Mouse (Mus musculus): ENCODE results near the gene Prdm1.
A peak's percentile ranks its signal among the peaks of the same experiment; 100 is the strongest.

The Prdm1 gene

DNA sequence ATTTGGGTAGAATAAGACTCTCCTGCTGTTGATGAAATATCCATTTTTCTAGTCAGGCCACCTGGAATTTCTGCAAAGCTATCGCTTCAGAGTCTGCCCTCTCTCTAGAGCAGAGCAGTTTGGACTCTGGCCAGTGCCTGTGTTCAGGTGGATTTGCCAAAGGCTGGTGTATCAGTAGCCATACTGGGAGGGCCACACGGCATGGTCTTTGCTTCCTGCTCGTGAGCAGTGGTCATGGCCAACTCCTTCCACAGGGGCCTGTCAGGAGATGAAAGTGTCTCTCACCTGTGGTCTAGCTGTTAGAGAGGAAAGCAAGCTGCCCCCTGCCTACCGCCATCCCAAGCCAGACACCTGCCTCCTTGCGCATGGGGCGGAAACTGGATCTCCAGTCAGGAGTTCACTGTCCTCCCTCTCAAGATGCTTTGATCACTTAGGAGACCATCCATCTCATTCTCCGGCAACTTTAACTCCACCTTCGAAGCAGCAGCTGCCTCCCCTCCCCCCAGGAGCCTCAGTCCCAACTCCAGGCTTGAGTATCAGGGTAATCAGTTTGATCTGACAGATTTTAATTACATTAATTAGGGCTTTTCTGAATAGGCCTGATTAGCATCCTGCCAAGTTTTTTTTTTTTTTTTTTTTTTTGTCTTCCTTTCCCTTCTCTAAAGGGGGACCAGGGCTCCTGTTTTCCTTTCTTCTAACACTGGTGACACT, 35.3 kb downstream of the Prdm1 start:
- no peak for DNase-seq (ENCODE audit: low read depth, low spot score)

DNA sequence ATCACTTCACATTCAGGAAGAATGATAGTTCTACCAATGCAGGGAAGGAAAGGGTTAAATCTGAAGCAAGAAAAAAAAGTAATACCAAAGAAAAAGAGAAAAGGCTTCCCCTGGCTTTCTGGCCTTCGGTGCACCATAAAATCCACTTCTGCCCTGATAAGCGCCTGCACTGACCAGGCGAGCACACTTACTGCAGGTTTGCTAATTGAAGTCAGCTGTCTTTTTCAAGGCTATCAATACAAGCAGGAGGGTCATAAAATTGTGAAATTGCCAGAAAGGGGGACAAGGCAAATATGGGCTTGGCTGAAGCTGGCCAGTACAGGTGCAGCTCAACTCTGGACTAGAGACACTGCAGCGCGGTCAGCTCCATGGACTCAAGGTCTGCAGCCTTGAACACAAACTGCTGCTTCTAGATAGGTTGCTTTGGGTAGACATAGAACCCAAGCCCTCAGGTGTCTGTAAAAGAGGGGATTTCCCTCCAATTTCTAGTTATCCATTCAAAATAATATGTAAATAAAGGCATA, 37.3 kb downstream of the Prdm1 start:
- no peak for DNase-seq (ENCODE audit: low read depth, low spot score)

DNA sequence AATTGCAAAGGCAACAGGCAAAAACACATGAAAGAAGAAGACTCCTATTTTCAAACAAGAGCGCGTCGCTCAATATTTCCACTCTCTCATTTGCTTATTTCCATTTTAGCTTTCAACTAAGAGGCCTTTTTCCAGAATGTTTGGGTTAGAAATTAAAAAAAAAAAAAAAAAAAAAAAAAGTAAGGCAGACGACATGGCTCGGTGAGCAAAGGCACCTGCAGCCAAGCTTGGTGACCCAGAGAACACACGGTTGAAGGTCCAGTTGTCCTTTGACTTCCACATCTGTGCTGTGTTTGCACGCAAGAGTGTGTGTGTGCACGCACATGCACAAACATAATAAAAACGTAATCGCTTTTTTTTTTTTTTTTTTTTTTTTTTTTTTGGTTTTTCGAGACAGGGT, 41.2 kb downstream of the Prdm1 start:
- DNase-seq (ENCODE audit: low read depth, low spot score): no peak

DNA sequence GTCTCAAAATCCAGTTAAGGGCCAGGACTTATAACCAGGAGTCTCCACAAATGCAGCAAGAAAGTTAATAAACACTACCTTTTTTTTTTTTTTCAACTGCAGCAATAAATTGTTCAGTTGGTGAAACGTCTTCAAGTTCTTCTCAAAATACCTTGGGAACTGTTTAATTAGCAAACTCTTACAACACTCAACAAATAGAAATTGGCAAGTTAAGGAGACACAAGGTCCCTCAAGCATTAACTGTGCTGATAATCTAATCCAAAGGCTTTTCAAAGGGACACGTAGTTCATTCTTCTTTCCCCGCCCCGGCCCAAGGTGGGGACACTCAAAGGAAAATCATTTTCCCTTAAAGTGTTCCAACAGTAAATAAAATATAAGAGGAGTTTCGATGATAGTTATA, 44.2 kb downstream of the Prdm1 start:
- no peak for DNase-seq (ENCODE audit: low read depth, low spot score)

DNA sequence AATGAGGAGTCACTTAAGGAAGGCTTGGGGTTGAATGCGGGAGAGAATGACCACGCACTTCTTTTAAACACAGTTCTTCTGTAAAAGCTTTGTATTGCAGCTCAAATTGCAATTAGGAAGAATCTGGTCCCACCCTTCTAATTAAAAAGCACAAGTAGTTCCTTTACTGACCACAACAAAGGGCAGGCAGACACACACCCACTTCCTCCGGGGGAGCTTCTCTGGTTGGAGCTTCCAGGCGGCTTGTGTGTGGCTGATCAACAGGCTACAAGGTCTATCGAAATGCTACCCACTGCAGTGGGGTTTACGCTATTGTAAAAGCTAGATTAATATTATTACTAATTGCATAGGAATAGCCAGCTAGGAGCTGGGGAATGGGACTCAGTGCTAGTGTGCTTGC, 45.2 kb downstream of the Prdm1 start:
- DNase-seq (ENCODE audit: low read depth, low spot score): no peak

DNA sequence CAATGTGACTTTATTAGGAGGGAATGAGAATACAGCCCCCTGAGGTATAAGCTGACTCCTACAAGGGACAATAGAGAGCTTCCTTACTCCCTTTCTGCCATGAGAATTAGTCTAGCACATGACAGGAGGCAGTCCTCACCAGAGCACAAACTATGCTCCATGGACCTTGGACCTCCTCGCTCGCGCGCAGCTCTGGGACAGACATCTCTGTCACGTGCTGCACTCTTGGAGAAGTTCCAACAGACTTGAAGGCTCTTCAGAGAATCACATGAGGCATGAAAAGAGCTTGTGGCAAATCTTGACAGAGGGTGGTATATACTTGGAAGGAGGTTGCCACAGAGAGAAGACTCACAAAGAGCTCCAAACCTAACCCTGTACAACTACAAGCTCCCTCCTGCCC, 46.9 kb downstream of the Prdm1 start:
- no peak for DNase-seq (ENCODE audit: low read depth, low spot score)

DNA sequence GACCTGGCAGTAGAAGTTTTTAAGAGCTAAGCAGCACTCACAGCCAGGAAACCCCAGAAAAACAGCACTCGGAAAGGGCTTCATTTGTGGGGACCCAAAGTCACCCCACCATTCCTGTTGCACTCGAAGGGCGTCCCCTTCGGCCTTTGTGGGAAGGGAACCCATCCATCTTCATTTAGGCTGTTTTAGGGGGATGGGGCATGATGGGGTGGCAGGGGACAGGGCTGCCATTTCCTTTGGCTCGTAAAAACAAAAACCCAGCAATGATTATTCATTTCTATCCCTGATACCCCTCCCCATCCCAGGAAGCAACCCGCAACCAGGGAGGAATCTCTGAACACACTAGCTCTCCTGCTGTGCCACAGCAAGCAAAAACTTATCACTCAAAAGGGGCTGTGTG, 49.0 kb downstream of the Prdm1 start:
- no peak for DNase-seq (ENCODE audit: low read depth, low spot score)

DNA sequence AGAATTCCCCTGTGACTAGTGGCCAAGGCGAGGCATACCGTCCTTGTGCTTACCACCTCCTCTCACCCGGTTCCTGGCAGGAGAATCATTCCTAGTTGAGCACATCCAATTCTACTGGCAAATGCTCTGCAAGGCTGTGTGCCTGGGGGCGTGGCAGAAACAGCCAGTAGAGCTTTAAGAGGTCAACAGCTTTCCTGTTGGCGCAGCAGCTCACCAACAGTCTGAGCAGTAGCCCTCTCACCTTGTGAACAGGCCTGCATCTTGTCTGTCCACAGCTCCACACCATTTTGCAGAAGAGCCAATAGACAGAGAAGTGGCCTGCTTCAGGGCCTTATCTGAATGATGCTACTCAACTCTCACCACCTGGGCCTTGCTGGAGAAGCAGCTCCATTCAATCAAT, 50.2 kb downstream of the Prdm1 start:
- no peak for DNase-seq (ENCODE audit: low read depth, low spot score)

DNA sequence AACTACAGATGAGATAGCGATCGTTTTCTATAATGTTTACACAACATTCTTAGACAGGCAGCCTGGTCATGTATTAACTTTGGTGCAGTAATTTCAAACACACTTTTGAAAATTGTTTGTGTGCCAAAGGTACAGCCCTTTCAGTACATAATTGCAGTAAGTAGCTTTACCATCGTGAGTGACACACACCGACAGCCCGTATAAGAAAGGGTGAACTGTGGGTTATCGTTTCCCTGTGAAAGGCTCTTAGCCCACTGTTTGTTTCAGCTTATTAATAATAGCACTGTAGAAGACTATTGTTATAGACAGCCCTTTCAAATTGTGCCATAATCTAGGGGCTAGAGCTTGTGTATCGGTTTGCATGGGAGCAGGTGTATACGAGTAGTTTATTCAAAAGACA, 51.1 kb downstream of the Prdm1 start:
- DNase-seq (ENCODE audit: low read depth, low spot score): no peak

DNA sequence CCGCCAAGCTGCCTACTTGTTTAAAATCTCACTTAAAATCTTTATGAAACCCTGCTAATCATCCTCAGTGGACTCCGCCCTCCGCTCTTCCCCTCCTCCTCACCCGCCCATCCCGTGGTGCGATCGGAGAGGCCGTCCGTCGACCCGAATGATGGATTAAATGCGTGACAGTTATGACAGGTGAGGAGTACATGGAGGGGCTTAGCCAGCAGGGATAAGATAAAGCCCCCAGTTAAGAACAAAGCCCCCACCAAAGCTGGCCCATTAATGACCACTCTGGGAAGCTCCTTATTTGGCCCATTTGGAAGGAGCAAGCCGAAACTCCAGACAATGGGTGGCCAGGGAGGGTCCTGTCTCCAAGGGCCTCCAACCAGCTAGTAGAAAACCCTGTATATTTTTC, 51.8 kb downstream of the Prdm1 start:
- DNase-seq (ENCODE audit: low read depth, low spot score): no peak

DNA sequence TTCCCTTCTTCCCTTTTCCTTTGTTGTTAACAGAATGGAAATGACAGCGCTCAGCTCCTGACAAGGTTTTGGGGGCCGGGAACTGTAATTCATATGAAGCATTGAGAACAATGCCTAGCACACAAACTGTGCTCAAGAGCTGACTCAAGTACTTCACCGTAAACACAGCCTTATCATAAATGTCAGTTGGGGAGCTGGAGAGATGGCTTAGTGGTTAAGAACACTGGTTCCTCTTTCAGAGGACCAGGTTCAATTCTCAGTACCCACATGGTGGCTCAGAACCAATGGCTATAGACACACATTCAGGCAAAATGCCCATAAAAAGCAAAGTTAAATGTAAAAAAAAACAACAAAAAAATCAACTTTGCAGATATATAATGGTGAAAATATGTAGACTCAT, 52.9 kb downstream of the Prdm1 start:
- DNase-seq (ENCODE audit: low read depth, low spot score): no peak

DNA sequence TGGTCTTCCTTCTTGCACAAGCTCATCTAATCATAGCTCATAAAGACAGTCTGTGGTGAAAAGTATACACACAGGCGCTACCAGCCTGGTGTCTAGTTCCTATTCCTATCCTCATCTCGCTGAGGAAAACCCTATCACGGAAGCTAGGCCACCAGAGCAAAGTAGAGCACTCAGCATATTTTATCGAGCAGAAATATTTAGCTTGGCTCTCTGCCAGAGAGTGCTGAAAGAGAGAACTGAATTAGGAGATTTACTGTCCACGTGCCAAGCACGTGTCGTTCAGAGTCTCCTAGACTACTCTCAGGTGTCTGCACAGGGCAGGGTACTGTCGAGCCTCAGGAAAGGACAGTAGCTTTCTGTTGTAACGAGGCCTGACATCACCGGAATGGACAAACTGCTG, 54.0 kb downstream of the Prdm1 start:
- peak; percentile 26 for DNase-seq (ENCODE audit: low read depth, low spot score)

DNA sequence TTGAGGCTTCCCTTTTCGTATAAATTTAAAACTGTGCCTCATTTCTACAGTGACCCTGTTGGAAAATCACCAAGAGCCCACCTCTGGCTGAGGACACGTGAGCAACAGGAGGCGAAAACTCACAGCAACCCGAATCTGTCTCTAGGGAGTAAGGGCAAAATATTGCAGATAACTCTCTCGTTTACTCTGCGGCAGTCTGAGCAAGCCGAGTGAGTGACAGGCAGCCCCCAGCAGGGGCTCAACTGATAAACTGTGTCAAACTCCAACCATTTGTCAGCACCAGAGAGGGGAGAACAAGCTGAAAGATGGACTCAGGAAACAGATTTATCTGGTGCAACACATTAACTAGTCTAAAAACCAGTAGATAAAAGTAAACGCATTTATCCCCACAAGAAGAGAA, 62.7 kb downstream of the Prdm1 start:
- no peak for DNase-seq (ENCODE audit: low read depth, low spot score)

DNA sequence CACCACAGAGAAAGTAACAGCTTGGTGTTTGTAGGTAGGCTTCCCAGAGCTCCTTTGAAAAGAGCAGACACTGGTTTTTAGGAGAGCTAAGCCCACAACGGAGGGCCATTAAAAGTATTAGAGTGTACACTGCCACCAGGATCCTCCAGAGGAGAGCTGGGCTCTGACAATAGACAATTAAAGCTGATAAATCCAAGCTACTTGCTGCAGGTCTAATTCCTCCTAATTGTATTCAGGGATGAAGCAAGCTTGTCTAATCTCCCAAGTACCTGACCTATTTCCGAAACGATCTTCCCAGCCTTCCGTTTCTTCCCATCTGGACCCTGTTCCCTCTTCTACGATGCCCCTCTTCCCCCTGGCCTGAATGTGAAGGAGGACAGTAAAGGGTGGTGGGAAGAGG, 63.7 kb downstream of the Prdm1 start:
- no peak for DNase-seq (ENCODE audit: low read depth, low spot score)

DNA sequence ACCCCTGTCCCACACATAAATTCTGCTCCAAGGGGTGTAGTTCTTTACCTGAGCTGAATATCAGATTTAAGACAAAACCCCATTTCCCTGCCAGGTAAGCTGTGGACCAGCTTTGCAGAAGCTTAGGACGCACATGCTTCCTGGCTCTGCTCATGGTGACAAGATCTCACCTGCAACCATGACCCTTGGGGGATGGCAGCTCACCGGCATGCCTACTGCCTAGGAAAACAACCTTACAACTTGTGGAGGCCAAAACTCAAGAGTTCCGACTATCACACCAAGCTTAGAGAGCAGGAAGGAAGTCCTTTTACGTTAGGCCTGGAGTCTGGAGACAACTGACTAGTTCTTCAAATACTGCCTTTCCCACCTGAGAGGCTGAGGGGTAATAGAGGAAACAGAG, 64.4 kb downstream of the Prdm1 start:
- DNase-seq (ENCODE audit: low read depth, low spot score): no peak

DNA sequence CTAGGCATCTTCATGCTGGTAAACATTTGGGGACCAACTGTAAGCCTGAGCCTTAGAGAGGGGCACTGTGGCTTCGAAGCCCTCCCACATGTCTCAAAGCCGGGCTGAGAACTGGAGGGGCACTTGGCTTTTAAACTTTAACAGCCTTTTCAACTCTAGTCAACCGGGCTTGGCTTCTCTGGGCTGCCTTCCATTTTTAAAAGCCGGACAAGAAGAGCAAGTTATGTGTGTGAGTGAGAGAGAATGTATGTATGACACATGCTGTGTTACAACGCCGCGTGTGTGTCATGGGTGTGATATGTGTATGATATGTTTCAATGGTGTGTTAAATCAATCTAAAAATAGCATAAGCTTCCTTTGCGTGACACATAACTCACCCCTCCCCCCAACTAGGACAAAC, 66.0 kb downstream of the Prdm1 start:
- DNase-seq (ENCODE audit: low read depth, low spot score): no peak

DNA sequence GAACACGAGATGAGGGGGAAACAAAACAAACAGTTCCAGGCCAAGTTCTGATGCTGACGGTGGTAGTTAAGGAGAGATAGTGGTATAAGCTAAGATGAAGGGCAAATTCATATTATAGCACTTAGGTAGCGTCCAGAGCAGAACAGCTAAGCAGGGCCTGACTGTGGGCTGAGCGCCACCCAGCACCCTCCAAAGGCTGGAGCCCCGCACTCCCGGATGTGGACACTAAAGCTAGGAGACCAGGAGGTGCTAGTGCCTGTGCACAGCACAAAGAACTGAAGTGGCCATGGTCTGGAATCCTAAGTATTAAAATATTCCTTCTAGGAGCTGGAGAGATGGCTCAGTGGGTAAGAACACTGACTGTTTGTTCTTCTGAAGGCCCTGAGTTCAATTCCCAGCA, 67.2 kb downstream of the Prdm1 start:
- DNase-seq (ENCODE audit: low read depth, low spot score): no peak

DNA sequence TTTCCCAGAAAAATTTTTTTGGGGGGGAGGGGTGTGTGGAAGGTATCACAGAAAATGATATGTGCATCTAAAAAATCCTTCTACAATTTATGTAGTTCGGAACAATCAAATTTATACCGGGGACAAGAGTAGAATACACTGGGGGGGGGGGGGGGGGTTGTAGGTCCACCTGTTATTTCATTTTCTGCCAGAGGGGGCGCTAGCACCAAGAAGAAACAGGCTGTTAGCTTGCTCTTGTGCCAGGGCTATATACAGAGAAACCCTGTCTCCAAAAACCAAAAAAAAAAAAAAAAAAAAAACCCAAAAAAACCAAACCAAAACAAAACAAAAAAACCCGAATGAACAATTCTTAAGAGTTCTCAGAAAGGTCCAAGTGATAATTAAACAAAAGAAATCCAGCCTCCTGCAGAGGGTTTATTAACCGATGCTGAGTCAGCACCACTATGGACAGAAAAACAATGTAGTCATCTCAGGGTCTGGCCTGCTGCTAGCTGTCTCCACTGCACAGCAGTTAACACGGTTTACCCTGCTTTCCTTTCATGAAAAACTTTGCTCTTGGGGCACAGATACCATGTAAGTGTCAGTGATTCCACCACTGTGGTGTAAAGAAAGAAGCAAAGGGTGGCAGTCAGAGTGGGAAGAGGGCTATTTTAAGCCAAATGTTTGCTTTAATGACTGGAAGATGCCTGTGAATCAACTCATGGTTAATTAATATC, 68.0 kb downstream of the Prdm1 start:
- DNase-seq (ENCODE audit: low read depth, low spot score): peak; percentile 61

DNA sequence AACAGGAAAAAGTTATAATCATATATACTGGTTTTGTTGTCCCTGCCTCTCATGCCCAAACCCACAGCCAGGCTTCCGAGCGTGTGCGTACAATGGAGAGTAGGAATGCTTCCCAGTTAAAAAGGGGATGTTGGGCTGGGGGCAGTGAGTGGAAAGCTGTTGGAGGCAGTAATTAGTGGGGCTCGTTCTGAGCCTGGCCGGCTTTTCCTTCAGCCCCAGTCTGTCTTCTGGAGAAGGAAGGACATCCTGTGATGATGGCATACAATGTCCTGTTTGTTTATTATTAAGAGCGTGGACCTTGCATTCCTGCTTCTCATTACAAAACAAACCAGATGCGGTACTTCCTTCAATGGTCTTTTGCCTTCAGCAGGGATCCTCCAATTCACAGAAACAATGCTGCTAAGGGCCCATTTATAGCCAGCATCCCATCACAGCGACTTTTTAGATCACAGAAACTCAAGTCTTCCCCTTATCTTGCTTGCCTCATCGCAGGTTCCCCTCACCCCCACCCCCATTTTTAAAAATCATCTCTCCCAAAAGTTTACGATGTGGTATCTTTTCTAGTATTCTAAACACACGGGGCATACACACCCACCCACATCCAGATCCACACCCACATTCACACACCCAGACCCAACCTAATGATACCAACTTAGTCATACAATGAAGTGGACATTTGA, 68.8 kb downstream of the Prdm1 start:
- DNase-seq (ENCODE audit: low read depth, low spot score): no peak

DNA sequence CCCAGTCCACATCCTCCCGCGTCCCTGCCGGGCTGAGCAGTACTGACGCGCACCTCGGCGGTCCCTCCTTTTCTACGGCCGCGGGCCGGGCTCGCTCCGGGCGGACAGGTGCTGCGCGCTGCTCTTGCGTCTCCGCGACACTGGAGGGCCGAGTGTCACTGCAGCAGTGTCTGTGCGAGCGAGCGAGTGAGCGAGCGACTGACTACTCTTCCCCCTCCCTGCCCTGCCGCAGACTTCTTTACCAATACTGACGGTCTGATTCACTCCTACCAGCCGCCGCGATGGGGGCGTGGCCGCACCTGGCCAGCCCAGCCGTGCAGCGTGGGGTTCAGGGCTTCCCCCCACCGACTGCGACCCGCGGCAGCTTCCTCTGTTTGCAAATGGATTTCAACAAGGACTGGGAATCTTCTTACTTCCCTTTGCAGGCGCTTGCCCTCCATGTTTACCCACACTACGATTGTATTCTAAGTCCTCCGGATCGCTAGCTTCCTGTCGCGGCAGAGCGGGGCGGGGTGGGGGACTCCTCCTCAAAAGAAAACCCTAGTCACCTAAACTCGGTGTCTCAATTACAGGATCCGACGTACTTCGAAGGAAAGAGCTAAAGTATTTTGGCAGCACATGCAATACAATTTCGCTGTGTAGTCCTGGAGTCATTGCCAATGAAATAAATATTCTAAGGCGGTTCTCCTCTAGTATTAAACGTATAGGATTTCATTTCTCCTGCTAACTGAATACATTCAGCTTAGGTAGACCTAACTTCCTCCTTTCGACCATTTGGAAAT, 69.6 kb downstream of the Prdm1 start:
- peak; percentile 70 for DNase-seq (ENCODE audit: low read depth, low spot score)

DNA sequence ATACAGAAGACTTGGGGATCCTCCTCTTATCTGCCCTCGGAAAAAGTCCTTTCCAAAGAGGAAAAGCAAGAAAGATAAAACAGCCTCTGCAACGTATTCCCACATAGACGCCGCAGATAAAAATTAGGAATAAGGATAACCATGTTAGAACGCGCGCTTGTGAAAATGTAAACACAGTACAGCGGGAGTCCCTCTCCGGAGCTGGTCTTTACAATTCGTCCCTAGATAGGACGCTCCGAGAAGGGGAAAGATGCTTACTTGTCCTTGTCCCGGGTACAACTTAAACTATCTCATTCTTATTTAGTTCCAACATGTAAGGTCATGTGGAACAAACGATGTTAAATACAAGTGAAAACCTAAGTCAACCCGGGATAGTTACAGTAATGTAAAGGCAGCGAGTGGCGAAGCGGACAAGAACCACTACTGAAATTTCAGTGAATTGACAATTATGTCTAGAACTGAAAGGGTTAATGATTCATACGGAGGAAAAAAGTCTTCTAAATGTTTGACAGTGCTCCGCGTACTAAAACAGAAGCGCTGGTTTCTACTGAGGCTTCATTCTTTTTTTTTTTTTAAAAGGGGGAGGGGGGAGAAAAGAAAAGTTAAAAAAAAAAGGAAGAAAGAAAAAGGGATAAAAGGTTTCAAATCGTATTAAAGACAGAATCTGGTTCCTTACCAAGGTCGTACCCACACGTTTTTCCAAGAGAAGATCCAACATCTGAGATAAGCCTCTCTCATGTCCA, 70.3 kb downstream of the Prdm1 start:
- no peak for DNase-seq (ENCODE audit: low read depth, low spot score)

Data from brain, adult 2 months (tissue).